Mouse (Mus musculus) heart, embryonic 14.5 days (tissue): Measurements from ENCODE around the gene Hadha. TPM values are rescaled to one million over a fixed set of nuclear protein-coding genes. Genes with fewer than 3 reads are reported as not detected.
A peak's percentile ranks its signal among the peaks of the same experiment; 100 is the strongest.

Source experiments
- ATAC-seq: fragments of 200-750 bp; cut with Nextera tagmentation; 2 replicates; pipeline ENCODE4 v1.8.0; 2017; ENCODE audit warnings: low read depth, moderate TSS enrichment; ENCODE audit not compliant: insufficient number of reproducible peaks, insufficient read depth, low FRiP score
- H3K27ac ChIP-seq, 2 experiments: fragments of 200-500 bp in 1 of 2; fragments of 300-500 bp in 1 of 2; sonication (generic) in 1 of 2; replicated peaks in 1 of 2; 2 replicates each; pipeline ENCODE4 v1.5.1; 2012 to 2014; ENCODE audit warnings: low read depth in 2 of 2, low read length in 2 of 2, control low read depth in 1 of 2, mild to moderate bottlenecking in 1 of 2, mixed read lengths in 1 of 2; ENCODE audit not compliant: control insufficient read depth in 1 of 2, insufficient read depth in 1 of 2
- H3K27me3 ChIP-seq: fragments of 300-500 bp; sonication (generic); 2 replicates; pipeline ENCODE4 v1.6.1; 2014; ENCODE audit warnings: mild to moderate bottlenecking, low read length, control low read depth; ENCODE audit not compliant: control insufficient read depth, insufficient read depth
- H3K36me3 ChIP-seq: fragments of 300-500 bp; sonication (generic); 2 replicates; pipeline ENCODE4 v1.6.1; 2014; ENCODE audit warnings: mild to moderate bottlenecking, control low read depth, low read length, mixed read lengths; ENCODE audit not compliant: control insufficient read depth, insufficient read depth
- H3K4me1 ChIP-seq, 2 experiments: fragments of 200-500 bp in 1 of 2; fragments of 300-500 bp in 1 of 2; sonication (generic) in 1 of 2; 2 replicates each; pipeline ENCODE4 v1.6.1; 2012 to 2014; ENCODE audit warnings: low read length in 2 of 2, control low read depth in 1 of 2, mixed read lengths in 1 of 2; ENCODE audit not compliant: control insufficient read depth in 2 of 2, insufficient read depth in 2 of 2
- H3K4me2 ChIP-seq: fragments of 300-500 bp; sonication (generic); 2 replicates; pipeline ENCODE4 v1.6.1; 2014; ENCODE audit warnings: mild to moderate bottlenecking, low read length
- H3K4me3 ChIP-seq, 2 experiments: fragments of 200-500 bp in 1 of 2; fragments of 300-500 bp in 1 of 2; sonication (generic) in 1 of 2; 2 replicates each; pipeline ENCODE4 v1.5.1; 2012 to 2014; ENCODE audit warnings: low read length in 2 of 2, mild to moderate bottlenecking in 2 of 2, control low read depth in 1 of 2, low read depth in 1 of 2, moderate library complexity in 1 of 2; ENCODE audit not compliant: control insufficient read depth in 1 of 2, insufficient read depth in 1 of 2
- H3K9ac ChIP-seq: fragments of 300-500 bp; sonication (generic); 2 replicates; pipeline ENCODE4 v1.6.1; 2014; ENCODE audit warnings: mild to moderate bottlenecking, low read length
- H3K9me3 ChIP-seq: fragments of 300-500 bp; sonication (generic); 2 replicates; pipeline ENCODE4 v1.6.1; 2016; ENCODE audit warnings: low read length, control low read depth; ENCODE audit not compliant: control insufficient read depth
- WGBS: fragments of 180-500 bp; shearing (Covaris S2); extraction: QIAGEN DNeasy Blood & Tissue Kit; methylation state at CpG from one replicate; pipeline ENCODE4 v1.1.7; 2014; 5-methylcytosine and 5-hydroxymethylcytosine counted together
- polyA plus RNA-seq: library from polyadenylated mRNA; unstranded; fragments of >200 nt; fragmentation: Nextera tagmentation; extraction: Ambion mirVana; gene quantifications from 2 replicates; pipeline ENCODE4 v1.2.1, GENCODE M21; 2014

The Hadha gene
- polyA plus RNA-seq, 1 experiment from 2014 or later: 223 TPM

GRCm38 (mm10) chr5:30192452-30192851, 37.5 kb upstream of the Hadha start:
- Histone ChIP-seq H3K36me3 (peaks cover 31% of the 10 kb centered on the region), H3K27ac (no peak overlapping the region), H3K27me3 (no peaks in the 10 kb centered on the region), H3K4me3 (no peak overlapping the region), H3K9ac (no peak overlapping the region), H3K9me3 (no peaks in the 10 kb centered on the region), H3K4me1 (peaks cover 5 to 7% of the 10 kb centered on the region in 2 experiments; a peak in 3 of 4 replicates), H3K4me2 (no peak overlapping the region)
- WGBS: 58% methylated on average over 1 of the region's 1 CpGs
- no peak for ATAC-seq

GRCm38 (mm10) chr5:30187687-30188485, 32.9 kb upstream of the Hadha start:
- H3K9ac ChIP-seq: no peak overlapping the region
- no peaks in the 10 kb centered on the region for H3K4me1 ChIP-seq
- ATAC-seq: no peak
- WGBS: 85% methylated on average over 12 of the region's 12 CpGs
- H3K27me3 ChIP-seq: no peaks in the 10 kb centered on the region
- peaks cover 72% of the 10 kb centered on the region for H3K36me3 ChIP-seq
- no peak overlapping the region for H3K4me2 ChIP-seq
- H3K9me3 ChIP-seq: no peaks in the 10 kb centered on the region
- H3K4me3 ChIP-seq: no peak overlapping the region
- H3K27ac ChIP-seq: no peak overlapping the region

- Histone ChIP-seq H3K27me3 (no peaks in the 10 kb centered on the region), H3K9me3 (no peaks in the 10 kb centered on the region), H3K4me3 (no peak overlapping the region), H3K4me2 (no peak overlapping the region), H3K36me3 (peaks cover 90% of the 10 kb centered on the region), H3K4me1 (peaks cover 0 to 15% of the 10 kb centered on the region in 2 experiments; a peak in 2 of 4 replicates), H3K27ac (no peak overlapping the region), H3K9ac (no peak overlapping the region)
- ATAC-seq: no peak
- 82% methylated on average over 4 of the region's 4 CpGs for WGBS
These were observed 20.8 kb upstream of the Hadha start for GRCm38 (mm10) chr5:30175811-30176210.

GRCm38 (mm10) chr5:30172931-30173692, 18.1 kb upstream of the Hadha start:
- WGBS: 57% methylated on average over 20 of the region's 20 CpGs
- Histone ChIP-seq H3K9ac (no peak overlapping the region), H3K4me3 (no peak overlapping the region), H3K36me3 (peaks cover 90% of the 10 kb centered on the region), H3K27ac (peak overlapping the region in 1 of 2 experiments; percentile 82; a peak in 1 of 4 replicates), H3K27me3 (no peaks in the 10 kb centered on the region), H3K9me3 (no peaks in the 10 kb centered on the region), H3K4me1 (peaks cover 2 to 24% of the 10 kb centered on the region in 2 experiments; a peak in 2 of 4 replicates), H3K4me2 (no peak overlapping the region)
- no peak for ATAC-seq

GRCm38 (mm10) chr5:30172115-30172514, 17.2 kb upstream of the Hadha start:
- ATAC-seq: peak; percentile 52
- Histone ChIP-seq H3K36me3 (peaks cover 89% of the 10 kb centered on the region), H3K27ac (peak overlapping the region; percentile 82 to 87), H3K9me3 (no peaks in the 10 kb centered on the region), H3K27me3 (no peaks in the 10 kb centered on the region), H3K9ac (peak overlapping the region; percentile 36; the same call in 1 of the 2 replicates), H3K4me3 (no peak overlapping the region), H3K4me1 (peaks cover 2 to 24% of the 10 kb centered on the region in 2 experiments; a peak in 2 of 4 replicates), H3K4me2 (no peak overlapping the region)

GRCm38 (mm10) chr5:30170303-30170940, 15.5 kb upstream of the Hadha start:
- Histone ChIP-seq H3K27ac (peak overlapping the region; percentile 72 to 76), H3K36me3 (peaks cover 86% of the 10 kb centered on the region), H3K4me1 (peaks cover 2 to 29% of the 10 kb centered on the region in 2 experiments; a peak in 2 of 4 replicates), H3K4me2 (no peak overlapping the region), H3K9me3 (no peaks in the 10 kb centered on the region), H3K9ac (no peak overlapping the region), H3K4me3 (no peak overlapping the region), H3K27me3 (no peaks in the 10 kb centered on the region)
- WGBS: 66% methylated on average over 5 of the region's 5 CpGs
- ATAC-seq: no peak

GRCm38 (mm10) chr5:30165234-30165946, 10.4 kb upstream of the Hadha start:
- peak overlapping the region in 1 of 2 experiments; percentile 73; a peak in 3 of 4 replicates for H3K27ac ChIP-seq
- no peaks in the 10 kb centered on the region for H3K9me3 ChIP-seq
- no peak overlapping the region for H3K4me3 ChIP-seq
- H3K4me2 ChIP-seq: peak overlapping the region; percentile 32
- peaks cover 0 to 21% of the 10 kb centered on the region in 2 experiments; a peak in 1 of 4 replicates for H3K4me1 ChIP-seq
- peaks cover 68% of the 10 kb centered on the region for H3K36me3 ChIP-seq
- no peaks in the 10 kb centered on the region for H3K27me3 ChIP-seq
- no peak overlapping the region for H3K9ac ChIP-seq
- 45% methylated on average over 5 of the region's 5 CpGs for WGBS
- no peak for ATAC-seq
